Mouse (Mus musculus): ENCODE results near the gene a. TPM values are rescaled to one million over a fixed set of nuclear protein-coding genes. Genes with fewer than 3 reads are reported as not detected.
"Not testable (repeated sequence)": the region's sequence is repeated elsewhere in the genome, so short reads cannot be mapped to it uniquely, and the experiment has no call there.

Gene a
- polyA plus RNA-seq, 1 experiment = not detected

DNA sequence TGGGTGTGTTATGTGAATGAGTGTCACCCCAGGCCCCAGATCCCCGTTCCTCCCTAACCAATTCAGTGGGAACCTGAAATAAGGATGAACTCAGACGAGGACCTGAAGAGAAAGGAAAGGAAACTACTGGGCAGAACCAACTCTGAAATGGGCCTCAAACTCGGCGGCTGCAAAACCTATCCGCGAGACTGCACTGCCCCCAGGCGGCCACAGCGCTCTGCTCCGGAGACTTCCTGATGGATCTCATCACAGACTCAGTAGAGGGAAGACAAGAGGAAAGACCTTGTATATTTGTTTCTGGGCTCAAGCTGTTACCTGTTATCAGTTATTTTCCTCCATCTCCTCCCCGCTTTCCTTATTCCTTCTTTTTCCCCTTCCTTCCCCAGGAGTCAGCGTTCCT, 151.9 kb downstream of the a start:
- Histone ChIP-seq H3K4me3 (ENCODE audit: insufficient read depth, low read depth, low read length) (peak overlapping the region; percentile 27), H3K27ac (replicated peaks; ENCODE audit: low read depth, low read length) (no peak overlapping the region), H3K4me1 (ENCODE audit: control insufficient read depth, insufficient read depth, insufficient read length, low read length) (no peaks in the 10 kb centered on the region)

DNA sequence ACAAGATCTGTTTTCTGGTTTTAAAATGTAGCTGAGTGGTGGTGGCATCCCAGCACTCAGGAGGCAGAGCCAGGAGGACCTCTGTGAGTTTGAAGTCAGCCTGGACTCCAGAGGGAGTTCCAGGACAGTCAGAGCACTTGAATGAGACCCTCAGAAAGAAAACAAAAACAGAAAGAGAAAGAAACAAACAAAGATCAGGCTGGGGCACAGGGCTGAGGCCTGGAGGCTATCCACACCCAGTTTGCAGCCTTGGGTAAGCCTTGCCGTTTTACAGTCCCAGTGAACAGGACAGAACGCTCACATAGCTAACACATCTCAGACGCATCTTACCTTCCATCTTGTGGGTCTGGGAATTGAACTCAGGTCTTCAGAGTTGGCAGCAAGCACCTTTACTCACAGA, 155.7 kb downstream of the a start:
- H3K4me1 ChIP-seq (ENCODE audit: control insufficient read depth, insufficient read depth, insufficient read length, low read length) = no peaks in the 10 kb centered on the region
- no peak overlapping the region for H3K27ac ChIP-seq (replicated peaks; ENCODE audit: low read depth, low read length)
- no peak overlapping the region for H3K4me3 ChIP-seq (ENCODE audit: insufficient read depth, low read depth, low read length)

DNA sequence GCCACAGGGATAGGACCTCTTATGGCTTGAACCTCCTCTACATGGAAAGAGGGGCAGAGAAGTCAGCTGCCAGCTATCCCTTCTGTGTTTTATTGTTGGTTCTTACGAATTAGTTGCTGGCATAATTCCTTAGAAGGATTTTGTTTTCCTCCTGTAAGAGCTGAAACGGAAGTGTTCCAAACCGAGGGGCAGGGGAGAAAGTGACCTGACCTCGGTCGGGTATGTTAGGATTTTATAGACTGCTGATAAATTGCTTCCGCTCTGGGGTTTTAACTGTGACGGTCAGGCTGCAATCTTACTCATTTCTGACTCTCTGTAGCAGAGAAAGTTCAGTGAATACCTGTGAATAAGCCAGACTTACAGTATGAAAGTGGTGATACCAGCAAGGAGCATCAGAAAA, 158.2 kb downstream of the a start:
- H3K27ac ChIP-seq (replicated peaks; ENCODE audit: low read depth, low read length) = no peak overlapping the region

DNA sequence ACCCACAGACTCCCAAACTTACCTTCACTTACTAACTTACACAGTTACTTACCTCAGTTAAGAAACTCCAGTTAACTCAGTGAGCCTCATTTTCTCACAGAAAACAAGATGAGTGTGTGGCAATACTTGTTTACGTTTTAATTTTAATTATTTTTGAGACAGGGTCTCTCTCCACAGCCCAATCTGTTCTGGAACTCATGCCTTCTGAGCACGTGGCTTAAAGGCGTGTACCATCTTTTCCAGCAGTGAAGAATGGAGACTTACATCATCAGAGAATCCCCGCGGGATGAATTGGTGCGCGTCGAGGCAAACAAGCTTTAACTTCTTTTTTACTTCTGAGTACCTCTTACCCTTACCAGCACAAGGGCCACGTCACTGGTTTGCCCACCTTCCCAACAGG, 158.7 kb downstream of the a start:
- Histone ChIP-seq H3K4me1 (ENCODE audit: control insufficient read depth, insufficient read depth, insufficient read length, low read length) (no peaks in the 10 kb centered on the region), H3K4me3 (ENCODE audit: insufficient read depth, low read depth, low read length) (no peak overlapping the region), H3K27ac (replicated peaks; ENCODE audit: low read depth, low read length) (no peak overlapping the region)

More for the DNA sequence above, 158.2 kb downstream of the a start:
- no peak overlapping the region for H3K4me3 ChIP-seq (ENCODE audit: insufficient read depth, low read depth, low read length)
- no peaks in the 10 kb centered on the region for H3K4me1 ChIP-seq (ENCODE audit: control insufficient read depth, insufficient read depth, insufficient read length, low read length)

DNA sequence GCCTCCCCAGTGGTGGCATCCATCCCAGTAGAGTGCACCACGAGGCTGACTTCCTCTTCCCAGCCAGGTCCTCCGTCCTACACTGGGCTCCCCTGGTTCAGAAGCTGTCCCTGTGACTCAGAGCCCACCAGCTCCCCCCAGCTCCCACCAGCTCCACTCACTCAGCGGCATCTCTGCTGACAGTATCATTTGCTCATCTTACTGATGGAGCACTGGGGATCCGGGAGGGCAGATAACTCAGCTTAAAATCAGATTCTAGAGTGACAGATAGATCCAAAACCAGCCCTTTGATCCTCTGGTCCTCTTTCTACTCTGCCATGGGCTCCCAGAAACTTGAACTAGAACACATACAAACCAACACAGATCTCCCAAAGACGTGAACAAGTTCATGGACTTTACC, 159.4 kb downstream of the a start:
- H3K4me3 ChIP-seq (ENCODE audit: insufficient read depth, low read depth, low read length) = no peak overlapping the region
- no peak overlapping the region for H3K27ac ChIP-seq (replicated peaks; ENCODE audit: low read depth, low read length)
- no peaks in the 10 kb centered on the region for H3K4me1 ChIP-seq (ENCODE audit: control insufficient read depth, insufficient read depth, insufficient read length, low read length)

DNA sequence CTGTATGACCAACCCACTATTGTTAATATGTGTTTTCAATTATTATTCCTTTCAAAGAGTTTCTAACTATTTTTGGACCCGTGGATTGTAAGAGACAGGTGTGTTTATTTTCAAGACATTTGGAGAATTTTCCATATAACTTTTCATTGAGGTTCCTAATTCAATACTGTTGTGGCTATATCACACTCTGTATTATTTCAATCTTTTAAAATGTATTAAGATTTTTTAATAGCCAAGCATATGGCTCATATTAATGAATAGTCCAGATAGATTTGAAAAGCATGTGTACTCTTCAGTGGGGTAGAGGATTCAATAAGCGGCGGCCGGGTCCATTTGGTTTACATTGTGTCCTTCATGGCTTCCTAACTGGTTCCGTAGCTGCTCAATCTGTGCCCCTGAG, 168.3 kb downstream of the a start:
- no peaks in the 10 kb centered on the region for H3K4me1 ChIP-seq (ENCODE audit: control insufficient read depth, insufficient read depth, insufficient read length, low read length)
- no peak overlapping the region for H3K4me3 ChIP-seq (ENCODE audit: insufficient read depth, low read depth, low read length)
- H3K27ac ChIP-seq (replicated peaks; ENCODE audit: low read depth, low read length) = no peak overlapping the region

DNA sequence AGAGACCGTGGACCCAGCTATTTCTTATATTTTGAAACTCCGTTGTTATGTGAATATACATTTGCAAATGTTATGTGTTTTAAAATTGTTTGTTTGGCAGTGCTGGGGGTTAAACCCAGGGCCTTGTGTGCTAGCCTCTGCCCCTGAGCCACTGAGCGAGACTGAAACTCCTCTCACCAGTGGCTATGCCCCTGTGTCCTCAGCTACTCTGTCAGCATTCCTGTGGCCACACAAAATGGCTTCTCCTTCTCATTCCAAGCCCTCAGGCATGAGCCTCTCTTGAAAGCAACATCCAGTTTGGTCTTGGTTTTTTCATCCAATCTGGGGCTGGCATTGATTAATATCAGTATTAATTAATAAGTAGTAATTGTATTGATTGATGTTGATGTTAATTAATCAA, 168.7 kb downstream of the a start:
- no peak overlapping the region for H3K27ac ChIP-seq (replicated peaks; ENCODE audit: low read depth, low read length)
- no peak overlapping the region for H3K4me3 ChIP-seq (ENCODE audit: insufficient read depth, low read depth, low read length)
- H3K4me1 ChIP-seq (ENCODE audit: control insufficient read depth, insufficient read depth, insufficient read length, low read length) = no peaks in the 10 kb centered on the region

DNA sequence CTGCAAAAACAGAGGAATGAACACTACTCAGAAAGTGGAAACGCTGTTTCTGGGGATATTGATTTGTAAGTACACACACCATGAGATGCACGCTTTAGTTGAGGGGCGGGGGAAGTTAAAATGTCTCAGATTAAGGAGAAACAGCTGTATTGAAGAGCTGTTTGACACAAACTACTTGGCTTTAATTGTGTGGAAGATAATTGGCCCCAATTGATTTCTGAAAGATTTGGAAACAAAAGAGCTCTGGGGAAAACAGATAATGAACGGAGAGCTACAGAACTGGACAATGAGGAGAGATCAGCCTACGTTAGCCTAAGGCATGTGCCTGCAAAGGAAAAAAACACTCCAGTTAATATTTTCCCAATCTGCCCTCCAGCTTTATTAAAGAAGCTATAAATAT, 172.0 kb downstream of the a start:
- no peak overlapping the region for H3K4me3 ChIP-seq (ENCODE audit: insufficient read depth, low read depth, low read length)
- H3K27ac ChIP-seq (replicated peaks; ENCODE audit: low read depth, low read length) = no peak overlapping the region
- no peaks in the 10 kb centered on the region for H3K4me1 ChIP-seq (ENCODE audit: control insufficient read depth, insufficient read depth, insufficient read length, low read length)

DNA sequence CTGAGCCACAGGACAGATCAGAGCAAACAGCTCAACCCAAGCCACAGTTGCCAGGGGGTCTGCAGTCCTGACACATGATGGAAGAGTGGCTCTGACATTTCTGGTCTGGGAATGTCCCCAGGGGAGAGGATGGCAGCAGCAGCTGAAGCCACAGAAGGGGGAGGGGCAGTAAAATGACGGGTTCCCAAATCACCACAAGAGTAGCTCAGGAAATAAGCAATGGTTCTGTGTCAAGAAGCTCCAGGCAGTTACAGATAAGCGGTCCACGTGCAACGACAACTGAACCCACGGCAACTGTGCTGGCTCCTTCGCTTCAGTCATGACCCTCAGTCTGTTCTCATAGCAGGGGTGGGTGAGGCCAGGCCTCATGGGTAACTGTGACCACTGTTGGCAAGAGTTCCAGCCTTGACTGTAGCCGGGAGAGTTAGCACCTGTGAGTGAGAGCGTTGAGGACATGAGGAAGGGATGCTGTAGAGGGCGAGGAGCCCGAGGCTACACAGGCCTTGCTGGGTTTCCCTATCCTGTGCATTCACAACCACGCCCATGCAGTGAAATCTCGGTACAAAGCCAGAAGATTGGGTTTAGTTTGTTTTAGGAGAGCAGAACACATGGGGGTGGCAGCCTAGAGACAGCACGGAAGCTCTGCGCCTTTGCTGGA, 178.7 kb downstream of the a start:
- not testable (repeated sequence) for H3K4me1 ChIP-seq (ENCODE audit: control insufficient read depth, insufficient read depth, insufficient read length, low read length); H3K4me3 ChIP-seq (ENCODE audit: insufficient read depth, low read depth, low read length); H3K27ac ChIP-seq (replicated peaks; ENCODE audit: low read depth, low read length)

DNA sequence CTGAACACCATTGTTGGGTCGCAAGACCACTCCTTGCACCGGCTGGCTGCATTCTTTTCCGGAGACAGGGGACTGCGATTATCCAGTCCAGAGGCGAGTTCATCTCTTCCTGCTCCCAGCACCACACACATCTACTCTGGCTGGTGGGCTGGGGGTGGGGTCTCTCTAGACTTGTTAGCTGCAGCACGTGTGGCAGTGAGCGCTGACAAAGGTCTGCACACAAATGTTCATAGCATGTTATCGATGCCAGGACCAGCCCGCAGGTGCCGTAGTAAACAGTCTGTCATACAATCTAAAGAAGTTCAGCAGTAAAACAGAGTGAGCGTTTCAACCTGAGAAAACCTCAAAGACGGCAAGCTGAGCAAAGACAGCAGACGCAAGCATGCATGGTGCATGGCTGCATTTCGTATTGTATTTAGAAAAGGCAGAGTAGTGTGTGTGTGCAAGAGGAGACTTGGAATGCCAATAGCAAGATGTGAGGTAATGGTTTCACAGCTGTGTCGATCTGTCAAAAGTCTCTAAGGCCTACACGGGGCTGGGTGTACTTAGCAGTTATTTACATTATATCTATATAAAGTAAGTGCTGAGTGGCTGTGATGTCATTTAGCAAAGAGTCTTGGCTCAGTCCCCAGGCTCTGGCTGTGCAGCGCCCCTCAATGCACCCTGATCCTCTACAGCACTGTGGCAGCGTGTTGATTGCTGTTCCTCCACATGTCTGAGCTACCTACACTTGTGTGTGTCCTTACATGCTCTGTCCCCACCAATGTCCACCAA, 180.9 kb downstream of the a start:
- Histone ChIP-seq H3K4me1 (ENCODE audit: control insufficient read depth, insufficient read depth, insufficient read length, low read length) (no peaks in the 10 kb centered on the region), H3K27ac (replicated peaks; ENCODE audit: low read depth, low read length) (no peak overlapping the region), H3K4me3 (ENCODE audit: insufficient read depth, low read depth, low read length) (no peak overlapping the region)

DNA sequence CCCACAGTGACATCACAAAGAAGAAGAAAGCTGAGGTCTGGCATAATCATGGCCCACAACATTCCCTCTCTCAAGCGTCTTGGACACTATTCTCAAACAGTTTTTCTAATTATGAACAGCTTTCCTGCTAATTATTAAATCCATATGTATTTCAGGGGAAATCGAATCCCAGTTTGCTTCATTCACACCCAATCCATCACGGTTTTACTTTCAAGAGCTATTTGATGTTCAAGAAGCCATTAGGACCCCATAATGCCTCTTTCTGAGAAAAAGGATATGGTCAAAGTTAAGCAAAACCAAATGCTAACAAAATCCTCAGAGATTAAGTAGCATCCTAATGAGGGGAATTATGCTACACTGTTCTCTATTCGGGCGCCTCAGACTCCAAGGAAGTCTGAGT, 181.8 kb downstream of the a start:
- no peak overlapping the region for H3K27ac ChIP-seq (replicated peaks; ENCODE audit: low read depth, low read length)
- H3K4me1 ChIP-seq (ENCODE audit: control insufficient read depth, insufficient read depth, insufficient read length, low read length) = no peaks in the 10 kb centered on the region
- H3K4me3 ChIP-seq (ENCODE audit: insufficient read depth, low read depth, low read length) = no peak overlapping the region

DNA sequence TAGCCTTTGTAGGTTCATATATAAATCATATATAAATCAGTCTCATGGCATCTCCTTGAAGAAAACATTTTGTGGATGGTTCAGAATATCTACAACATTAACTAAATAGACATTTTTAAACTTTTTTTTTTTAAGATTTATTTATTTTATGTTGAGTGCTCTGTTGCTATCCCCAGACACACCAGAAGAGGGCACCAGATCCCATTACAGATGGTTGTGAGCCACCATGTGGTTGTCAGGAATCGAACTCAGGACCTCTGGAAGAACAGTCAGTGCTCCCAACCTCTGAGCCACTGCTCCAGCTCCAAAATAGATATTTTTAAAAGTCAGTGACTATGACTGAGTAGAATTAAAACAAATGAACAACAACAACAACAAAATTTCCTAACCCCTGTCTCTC, 195.4 kb downstream of the a start:
- no peak overlapping the region for H3K4me3 ChIP-seq (ENCODE audit: insufficient read depth, low read depth, low read length)
- H3K27ac ChIP-seq (replicated peaks; ENCODE audit: low read depth, low read length) = no peak overlapping the region
- H3K4me1 ChIP-seq (ENCODE audit: control insufficient read depth, insufficient read depth, insufficient read length, low read length) = no peaks in the 10 kb centered on the region

DNA sequence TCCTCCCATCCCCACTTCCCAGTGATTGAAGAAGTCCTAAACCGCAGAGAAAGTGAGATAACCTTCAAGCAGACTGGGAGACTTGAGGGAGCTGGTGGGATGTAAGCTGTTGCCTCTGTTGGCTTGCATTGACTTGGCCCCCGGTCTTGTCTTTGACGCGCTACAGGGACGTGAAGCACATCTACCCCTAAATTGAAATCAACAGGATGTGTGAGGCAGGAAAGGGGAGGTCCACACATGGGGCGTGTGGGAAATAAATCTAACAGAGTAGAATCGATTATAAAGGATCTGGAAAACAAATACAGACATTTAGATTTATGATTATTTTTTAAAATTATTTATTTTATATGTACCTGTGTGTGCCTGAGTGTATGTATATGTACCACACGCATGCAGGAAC, 200.2 kb downstream of the a start:
- H3K27ac ChIP-seq (replicated peaks; ENCODE audit: low read depth, low read length) = no peak overlapping the region
- no peak overlapping the region for H3K4me3 ChIP-seq (ENCODE audit: insufficient read depth, low read depth, low read length)

DNA sequence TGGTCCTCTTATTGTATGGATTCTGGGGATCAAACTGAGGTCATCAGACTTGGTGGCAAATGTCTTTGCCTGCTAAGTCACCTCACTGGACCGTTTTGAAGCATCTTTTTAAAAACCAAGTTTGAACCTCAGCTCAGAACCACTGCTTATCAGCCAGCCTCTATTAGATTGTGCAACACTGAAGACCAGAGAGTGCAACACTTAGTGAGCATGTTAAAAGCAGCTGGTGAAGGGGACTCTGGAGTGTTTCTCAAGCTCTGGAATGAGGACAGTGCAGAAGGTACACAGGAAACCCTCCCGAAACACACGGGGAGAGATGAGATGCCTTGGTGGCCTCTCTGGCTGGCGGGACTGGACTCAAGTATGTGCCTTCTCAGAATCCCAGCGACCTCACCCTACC, 200.9 kb downstream of the a start:
- H3K4me3 ChIP-seq (ENCODE audit: insufficient read depth, low read depth, low read length) = no peak overlapping the region
- no peaks in the 10 kb centered on the region for H3K4me1 ChIP-seq (ENCODE audit: control insufficient read depth, insufficient read depth, insufficient read length, low read length)
- no peak overlapping the region for H3K27ac ChIP-seq (replicated peaks; ENCODE audit: low read depth, low read length)

More for the DNA sequence above, 200.2 kb downstream of the a start:
- no peaks in the 10 kb centered on the region for H3K4me1 ChIP-seq (ENCODE audit: control insufficient read depth, insufficient read depth, insufficient read length, low read length)

DNA sequence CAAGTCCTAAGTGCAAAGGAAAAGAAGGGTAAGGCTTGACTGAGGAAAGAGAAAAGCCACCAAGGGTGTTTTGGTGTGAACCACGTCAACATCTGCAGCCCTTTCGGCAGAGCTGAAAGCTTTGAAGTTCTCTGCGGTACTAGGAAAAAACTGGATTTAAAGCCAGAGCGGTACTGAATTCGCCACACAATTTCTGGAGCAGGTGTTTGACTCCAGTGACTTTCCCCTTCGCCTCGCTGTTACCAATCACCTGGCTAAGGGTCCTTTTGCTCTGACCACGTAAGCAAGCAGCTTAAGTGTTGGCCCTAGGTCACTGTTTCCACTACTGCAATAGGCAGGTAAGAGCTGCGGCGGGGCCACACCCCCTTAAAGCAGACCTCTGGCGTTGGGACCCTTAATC, 214.3 kb downstream of the a start:
- no peak overlapping the region for H3K27ac ChIP-seq (replicated peaks; ENCODE audit: low read depth, low read length)
- no peak overlapping the region for H3K4me3 ChIP-seq (ENCODE audit: insufficient read depth, low read depth, low read length)
- H3K4me1 ChIP-seq (ENCODE audit: control insufficient read depth, insufficient read depth, insufficient read length, low read length) = no peaks in the 10 kb centered on the region

DNA sequence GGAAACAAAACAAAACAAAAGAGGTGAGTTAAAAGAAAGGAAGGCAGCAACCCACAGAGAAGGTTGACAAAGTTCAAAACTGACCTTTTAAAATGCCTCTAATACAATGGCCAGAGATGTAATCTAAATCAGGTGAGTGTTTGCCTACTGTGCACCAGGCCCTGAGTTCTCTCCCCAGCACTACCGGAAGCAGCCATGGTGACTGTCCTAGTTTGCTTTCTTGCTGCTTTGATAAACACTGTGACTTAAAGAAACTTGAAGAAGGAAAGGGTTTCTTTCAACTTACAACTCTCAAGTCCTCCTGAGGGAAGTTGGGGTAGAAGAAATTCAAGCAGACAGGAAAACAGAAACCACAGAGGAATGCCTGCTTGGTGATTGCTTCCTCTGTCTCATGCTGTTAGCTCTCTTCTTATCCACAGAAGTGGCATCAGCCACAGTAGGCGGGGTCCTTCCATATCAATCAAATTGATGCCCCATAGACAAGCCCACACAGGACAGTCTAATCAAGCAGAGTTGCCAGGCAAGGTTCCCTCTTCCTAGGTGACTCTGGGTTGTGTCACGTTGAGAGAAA, 220.0 kb downstream of the a start:
- H3K4me1 ChIP-seq (ENCODE audit: control insufficient read depth, insufficient read depth, insufficient read length, low read length) = no peaks in the 10 kb centered on the region
- no peak overlapping the region for H3K4me3 ChIP-seq (ENCODE audit: insufficient read depth, low read depth, low read length)
- no peak overlapping the region for H3K27ac ChIP-seq (replicated peaks; ENCODE audit: low read depth, low read length)
